Mouse (Mus musculus) heart, embryonic 16.5 days (tissue): Measurements from ENCODE around the gene Hist1h3e. TPM values are rescaled to one million over a fixed set of nuclear protein-coding genes. Genes with fewer than 3 reads are reported as not detected.
"Not testable (repeated sequence)": the region's sequence is repeated elsewhere in the genome, so short reads cannot be mapped to it uniquely, and the experiment has no call there.

ENCODE experiments used
- ATAC-seq: fragments of 200-750 bp; cut with Nextera tagmentation; replicated peaks from 2 replicates; pipeline ENCODE4 v1.8.0; 2017; ENCODE audit warnings: moderate number of reproducible peaks; ENCODE audit not compliant: insufficient read depth, low FRiP score; ENCODE audit errors: extremely low read depth
- H3K27ac ChIP-seq: fragments of 300-500 bp; sonication (generic); 2 replicates; pipeline ENCODE4 v1.5.1; 2014; ENCODE audit warnings: mild to moderate bottlenecking, low read length, control low read depth, moderate library complexity
- H3K27me3 ChIP-seq: fragments of 300-500 bp; sonication (generic); 2 replicates; pipeline ENCODE4 v1.6.1; 2014; ENCODE audit warnings: low read length, mixed read lengths; ENCODE audit not compliant: control insufficient read depth, insufficient read depth
- H3K36me3 ChIP-seq: fragments of 300-500 bp; sonication (generic); 2 replicates; pipeline ENCODE4 v1.6.1; 2014; ENCODE audit not compliant: control insufficient read depth, insufficient read depth
- H3K4me1 ChIP-seq: fragments of 300-500 bp; sonication (generic); 2 replicates; pipeline ENCODE4 v1.6.1; 2014; ENCODE audit warnings: low read length, mixed read lengths; ENCODE audit not compliant: control insufficient read depth, insufficient read depth
- H3K4me2 ChIP-seq: fragments of 300-500 bp; sonication (generic); 2 replicates; pipeline ENCODE4 v1.6.1; 2014; ENCODE audit warnings: low read depth, mild to moderate bottlenecking, control low read depth, low read length
- H3K4me3 ChIP-seq: fragments of 300-500 bp; sonication (generic); 2 replicates; pipeline ENCODE4 v1.5.1; 2014; ENCODE audit warnings: mild to moderate bottlenecking, control low read depth, low read length
- H3K9ac ChIP-seq: fragments of 300-500 bp; sonication (generic); 2 replicates; pipeline ENCODE4 v1.6.1; 2014; ENCODE audit warnings: low read length, control low read depth
- H3K9me3 ChIP-seq: fragments of 300-500 bp; sonication (generic); replicated peaks from 2 replicates; pipeline ENCODE4 v1.6.1; 2016; ENCODE audit warnings: low read length; ENCODE audit not compliant: control insufficient read depth
- WGBS: fragments of 180-500 bp; shearing (Covaris S2); extraction: QIAGEN DNeasy Blood & Tissue Kit; methylation state at CpG from one replicate; pipeline ENCODE4 v1.1.7; 2014; 5-methylcytosine and 5-hydroxymethylcytosine counted together
- polyA plus RNA-seq: library from polyadenylated mRNA; unstranded; fragments of >200 nt; fragmentation: Nextera tagmentation; extraction: Ambion mirVana; gene quantifications from 2 replicates; pipeline ENCODE4 v1.2.1, GENCODE M21; 2015

Hist1h3e gene
- polyA plus RNA-seq, 1 experiment from 2014 or later, result 2.1 TPM

GRCm38 (mm10) chr13:23536076-23536822, 25.9 kb downstream of the Hist1h3e start:
- 22% methylated on average over 7 of the region's 7 CpGs for WGBS
- H3K9ac ChIP-seq, result peak overlapping the region; percentile 61

DNA sequence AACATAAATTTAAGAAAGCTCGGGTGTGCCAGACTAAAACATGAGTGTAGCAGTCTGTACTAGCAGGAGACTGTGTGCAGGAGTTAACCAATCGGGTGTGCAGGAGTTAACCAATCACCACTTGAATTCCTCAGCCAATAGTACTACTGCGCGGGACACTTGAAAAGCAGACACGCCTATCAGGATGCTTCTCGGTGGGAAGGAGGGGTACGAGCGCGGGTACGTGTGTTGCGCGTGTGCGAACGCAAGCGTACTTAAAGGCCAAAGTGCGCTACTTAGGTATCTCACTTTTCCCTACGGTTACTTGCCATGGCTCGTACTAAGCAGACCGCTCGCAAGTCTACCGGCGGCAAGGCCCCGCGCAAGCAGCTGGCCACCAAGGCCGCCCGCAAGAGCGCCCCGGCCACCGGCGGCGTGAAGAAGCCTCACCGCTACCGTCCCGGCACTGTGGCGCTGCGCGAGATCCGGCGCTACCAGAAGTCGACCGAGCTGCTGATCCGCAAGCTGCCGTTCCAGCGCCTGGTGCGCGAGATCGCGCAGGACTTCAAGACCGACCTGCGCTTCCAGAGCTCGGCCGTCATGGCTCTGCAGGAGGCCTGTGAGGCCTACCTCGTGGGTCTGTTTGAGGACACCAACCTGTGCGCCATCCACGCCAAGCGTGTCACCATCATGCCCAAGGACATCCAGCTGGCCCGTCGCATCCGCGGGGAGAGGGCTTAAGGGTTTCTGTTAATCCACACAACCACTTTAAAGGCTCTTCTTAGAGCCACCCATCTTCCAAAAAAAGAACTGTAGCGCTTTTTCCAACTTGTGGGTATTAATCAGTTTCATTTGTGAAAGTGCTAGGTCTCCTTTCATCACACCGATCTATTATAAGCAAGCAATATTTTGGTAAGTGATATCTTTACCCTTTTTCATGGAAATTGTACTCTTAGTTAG, 26.8 kb downstream of the Hist1h3e start, which contains the start of gene Hist1h3g:
Hist1h3g (plus strand) TSS at position 286 of the 939 bp plus-strand sequence.
- H3K36me3 ChIP-seq, H3K27me3 ChIP-seq, H3K9me3 ChIP-seq: not testable (repeated sequence)
- peak within 1 kb of the TSS; percentile 92 for H3K27ac ChIP-seq
- H3K4me1 ChIP-seq, result peaks cover 32% of the 10 kb centered on the region
- peak within 1 kb of the TSS; percentile 61 for H3K4me3 ChIP-seq
- WGBS, result under 1% methylated on average over 53 of the region's 62 CpGs
- ATAC-seq, result peak; percentile 83
- peak within 1 kb of the TSS; percentile 75 for H3K4me2 ChIP-seq
- peak within 1 kb of the TSS; percentile 72 for H3K9ac ChIP-seq

More at GRCm38 (mm10) chr13:23536076-23536822, 25.9 kb downstream of the Hist1h3e start:
- no peaks in the 10 kb centered on the region for H3K36me3 ChIP-seq
- no peaks in the 10 kb centered on the region for H3K27me3 ChIP-seq
- peak overlapping the region; percentile 75 for H3K4me2 ChIP-seq
- peaks cover 32% of the 10 kb centered on the region for H3K4me1 ChIP-seq
- H3K9me3 ChIP-seq, result no peaks in the 10 kb centered on the region
- H3K27ac ChIP-seq, result peak overlapping the region; percentile 42; the same call in 1 of the 2 replicates
- no peak for ATAC-seq
- peak overlapping the region; percentile 48 for H3K4me3 ChIP-seq

DNA sequence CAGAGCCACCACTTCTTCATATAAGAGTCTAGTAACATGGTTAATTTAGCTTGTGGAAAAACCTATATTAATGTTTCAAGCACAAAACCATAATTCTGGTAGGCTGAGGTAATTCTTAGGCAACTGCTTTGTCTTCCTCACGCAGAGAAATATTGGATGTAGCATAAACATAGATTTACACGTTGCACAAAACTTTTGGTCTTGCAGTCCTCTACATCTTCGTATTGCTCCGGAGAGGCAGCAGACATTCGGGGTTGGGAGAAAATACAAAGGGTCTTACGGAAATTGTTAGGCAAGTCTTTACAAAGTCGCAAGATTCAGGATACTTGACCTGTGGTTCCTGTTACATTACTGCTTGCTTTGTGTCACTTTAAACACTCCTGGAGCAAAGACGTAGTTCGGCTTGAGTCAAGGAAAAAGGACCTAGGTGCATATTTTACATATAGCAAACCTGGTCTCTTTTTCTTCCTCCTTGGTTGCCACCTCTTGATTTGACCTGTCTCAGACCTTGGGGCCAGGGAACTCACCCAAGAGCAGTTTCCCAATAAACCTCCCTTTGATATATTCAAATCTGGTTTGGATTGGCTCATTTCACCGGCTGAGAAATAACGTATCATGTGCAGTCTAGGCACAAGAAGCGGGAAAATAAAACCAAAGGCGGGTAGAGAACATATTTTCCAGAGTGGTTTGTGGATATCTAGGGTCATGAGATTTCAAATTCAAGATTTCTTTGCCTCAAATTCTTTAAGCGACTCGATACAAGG, 27.6 kb downstream of the Hist1h3e start:
- Histone ChIP-seq H3K4me1 (peaks cover 32% of the 10 kb centered on the region), H3K9ac (peak overlapping the region; percentile 72), H3K4me3 (peak overlapping the region; percentile 61), H3K4me2 (peak overlapping the region; percentile 75), H3K27me3 (no peaks in the 10 kb centered on the region), H3K36me3 (no peaks in the 10 kb centered on the region), H3K27ac (peak overlapping the region; percentile 92), H3K9me3 (no peaks in the 10 kb centered on the region)
- WGBS, result under 1% methylated on average over 15 of the region's 15 CpGs
- ATAC-seq, result 0 out of 2 replicates have a peak, but pooled peaks have one; percentile 0

DNA sequence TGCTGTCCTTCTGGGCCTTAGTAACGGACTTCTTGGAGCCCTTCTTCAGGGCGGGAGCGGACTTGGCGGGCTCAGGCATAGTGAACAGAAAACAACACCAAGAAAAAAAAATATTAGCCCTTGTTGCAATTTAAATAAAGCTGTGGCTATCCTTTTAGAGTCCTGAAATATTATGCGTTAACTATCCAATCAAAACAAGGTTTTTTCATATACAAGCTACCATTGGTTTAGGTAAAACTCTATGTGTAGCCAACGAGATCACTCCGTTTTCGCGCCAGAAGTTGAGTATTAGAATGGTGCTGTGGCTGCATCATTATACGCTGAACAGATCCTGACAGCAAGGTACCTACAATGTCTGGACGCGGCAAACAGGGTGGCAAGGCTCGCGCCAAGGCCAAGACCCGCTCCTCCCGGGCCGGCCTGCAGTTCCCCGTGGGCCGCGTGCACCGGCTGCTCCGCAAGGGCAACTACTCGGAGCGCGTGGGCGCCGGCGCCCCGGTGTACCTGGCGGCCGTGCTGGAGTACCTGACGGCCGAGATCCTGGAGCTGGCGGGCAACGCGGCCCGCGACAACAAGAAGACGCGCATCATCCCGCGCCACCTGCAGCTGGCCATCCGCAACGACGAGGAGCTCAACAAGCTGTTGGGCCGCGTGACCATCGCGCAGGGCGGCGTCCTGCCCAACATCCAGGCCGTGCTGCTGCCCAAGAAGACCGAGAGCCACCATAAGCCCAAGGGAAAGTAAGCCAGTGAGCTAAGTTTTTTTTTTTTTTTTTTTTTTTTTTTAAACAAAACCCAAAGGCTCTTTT, 28.4 kb downstream of the Hist1h3e start, which contains the start of gene Hist1h2af:
Hist1h2af (plus strand) TSS at position 347 of the 808 bp plus-strand sequence.
- not testable (repeated sequence) for H3K9me3 ChIP-seq, H3K27me3 ChIP-seq, H3K36me3 ChIP-seq
- Histone ChIP-seq H3K27ac (peak within 1 kb of the TSS; percentile 99), H3K4me1 (peaks cover 34% of the 10 kb centered on the region), H3K4me3 (peak within 1 kb of the TSS; percentile 77), H3K9ac (peak within 1 kb of the TSS; percentile 90), H3K4me2 (peak within 1 kb of the TSS; percentile 75)
- WGBS, result under 1% methylated on average over 24 of the region's 53 CpGs
- ATAC-seq, result 0 out of 2 replicates have a peak, but pooled peaks have one; percentile 21

GRCm38 (mm10) chr13:23532262-23533075, 29.7 kb downstream of the Hist1h3e start:
- Histone ChIP-seq H3K27ac (peak overlapping the region; percentile 99), H3K9ac (peak overlapping the region; percentile 90), H3K27me3 (no peaks in the 10 kb centered on the region), H3K4me1 (peaks cover 37% of the 10 kb centered on the region), H3K9me3 (no peaks in the 10 kb centered on the region), H3K36me3 (no peaks in the 10 kb centered on the region), H3K4me3 (peak overlapping the region; percentile 77), H3K4me2 (peak overlapping the region; percentile 75)
- ATAC-seq, result no peak
- 21% methylated on average over 9 of the region's 9 CpGs for WGBS

GRCm38 (mm10) chr13:23530901-23531875, 31.0 kb downstream of the Hist1h3e start, which contains the start of gene Hist1h4h:
Hist1h4h (plus strand) TSS chr13:23531050.
- peak; percentile 78 for ATAC-seq
- Histone ChIP-seq H3K4me1 (peaks cover 29% of the 10 kb centered on the region), H3K36me3 (no peaks in the 10 kb centered on the region), H3K27me3 (no peaks in the 10 kb centered on the region), H3K9ac (peak within 1 kb of the TSS; percentile 90), H3K4me2 (peak within 1 kb of the TSS; percentile 75), H3K27ac (peak within 1 kb of the TSS; percentile 99), H3K9me3 (no peaks in the 10 kb centered on the region), H3K4me3 (peak within 1 kb of the TSS; percentile 77)
- under 1% methylated on average over 55 of the region's 70 CpGs for WGBS
